Mouse (Mus musculus) cerebral cortex, adult 2 months (tissue): Measurements from ENCODE around the gene Stk32b.

Experiments used
- WGBS: fragments of 180-500 bp; shearing (Covaris S2); methylation state at CpG from one replicate; pipeline ENCODE4 v1.1.7; 2018; 5-methylcytosine and 5-hydroxymethylcytosine counted together

Gene Stk32b

DNA sequence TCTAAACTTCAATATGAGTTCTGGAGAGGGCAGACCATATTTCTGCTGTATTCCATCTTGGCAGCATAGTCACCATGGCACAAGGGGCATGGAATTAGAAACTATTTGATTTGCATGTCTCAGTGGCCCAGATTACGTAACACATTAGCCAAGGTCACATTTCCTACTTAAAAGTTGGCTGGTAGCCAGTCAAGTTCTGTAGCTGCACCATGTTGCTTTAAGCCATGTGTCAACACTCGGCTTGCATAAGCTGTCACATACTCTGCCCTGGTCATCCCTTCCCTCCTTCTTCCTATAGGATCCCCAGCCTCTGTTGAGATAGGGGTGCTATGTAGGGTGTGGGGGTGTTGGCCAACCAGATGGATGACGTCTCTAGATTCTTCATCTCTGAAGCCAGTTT lies 196.5 kb downstream of the Stk32b start:
- WGBS = 88% methylated on average over 3 of the region's 3 CpGs

DNA sequence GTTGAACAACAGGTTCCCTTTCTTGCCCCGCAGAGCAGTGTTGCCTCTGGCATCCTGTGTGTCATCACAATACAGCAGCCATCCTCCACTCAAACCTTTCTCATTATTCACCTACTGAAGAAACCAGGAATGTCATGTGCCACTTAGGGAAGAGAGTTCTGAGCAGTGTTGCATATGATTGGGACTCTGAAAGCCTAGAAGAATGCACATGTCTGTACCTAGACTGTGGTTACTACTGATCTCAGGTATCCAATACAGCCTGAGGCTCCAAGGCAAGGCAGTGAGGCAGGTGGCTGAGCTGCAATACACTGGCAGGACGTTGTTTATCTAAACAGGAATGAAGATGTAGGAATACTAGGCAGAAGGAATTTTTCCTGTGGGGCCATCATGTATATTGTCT lies 204.5 kb downstream of the Stk32b start:
- 70% methylated on average over 2 of the region's 2 CpGs for WGBS

DNA sequence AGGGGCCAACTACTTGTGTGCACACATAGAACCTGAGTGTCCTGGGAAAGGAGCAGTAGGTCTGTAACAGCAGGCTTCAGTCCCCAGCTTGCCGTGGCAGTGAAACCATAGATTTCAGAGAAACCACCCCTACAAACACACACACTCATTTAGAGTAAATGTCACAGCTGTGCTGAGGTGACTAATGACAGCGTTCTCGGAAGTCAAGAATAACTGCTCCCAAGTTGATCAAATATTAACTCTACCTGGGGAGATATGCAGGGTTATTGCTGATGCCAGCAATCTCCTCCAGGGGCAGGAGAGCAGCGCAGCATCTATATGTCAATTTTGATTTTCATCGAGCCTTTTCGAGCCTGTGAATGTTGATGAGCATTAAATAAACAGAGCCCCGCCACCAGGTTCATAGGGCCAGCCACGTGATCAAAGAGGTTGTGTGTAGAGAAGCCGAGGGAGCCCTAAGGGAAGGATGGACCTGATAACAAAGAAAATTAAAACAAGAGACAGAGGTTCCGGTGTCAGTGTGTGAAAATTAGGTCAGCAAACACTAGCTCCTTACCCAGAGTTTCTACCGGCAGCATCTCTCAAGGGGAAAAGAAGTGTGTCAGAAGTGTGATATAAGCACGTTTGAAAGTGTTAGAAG lies 210.0 kb downstream of the Stk32b start:
- WGBS = 72% methylated on average over 12 of the region's 12 CpGs

DNA sequence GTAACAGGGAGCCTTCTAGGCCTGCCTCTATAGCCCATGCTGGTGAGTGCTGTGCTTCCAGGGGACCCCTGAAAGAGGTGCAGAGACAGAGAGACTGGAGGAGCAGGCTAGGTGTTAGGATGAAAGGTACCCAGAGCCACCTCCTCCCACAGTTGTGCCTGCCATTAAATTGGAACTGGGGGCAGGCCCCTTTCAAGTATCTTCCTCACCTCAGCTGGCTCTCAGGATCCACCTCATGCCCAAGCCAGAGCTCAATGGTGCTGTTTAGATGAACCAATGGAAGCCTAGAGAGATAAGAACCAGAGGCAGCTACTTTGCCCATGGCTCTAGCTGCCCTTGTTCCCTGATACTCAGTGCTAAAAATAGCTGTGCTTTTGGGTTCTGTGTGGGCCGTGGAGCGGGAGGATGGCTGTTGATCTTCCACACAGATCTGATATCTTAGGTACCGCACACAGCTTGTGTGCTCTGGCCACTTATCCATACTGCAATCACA lies 221.9 kb downstream of the Stk32b start:
- WGBS = 86% methylated on average over 3 of the region's 3 CpGs

DNA sequence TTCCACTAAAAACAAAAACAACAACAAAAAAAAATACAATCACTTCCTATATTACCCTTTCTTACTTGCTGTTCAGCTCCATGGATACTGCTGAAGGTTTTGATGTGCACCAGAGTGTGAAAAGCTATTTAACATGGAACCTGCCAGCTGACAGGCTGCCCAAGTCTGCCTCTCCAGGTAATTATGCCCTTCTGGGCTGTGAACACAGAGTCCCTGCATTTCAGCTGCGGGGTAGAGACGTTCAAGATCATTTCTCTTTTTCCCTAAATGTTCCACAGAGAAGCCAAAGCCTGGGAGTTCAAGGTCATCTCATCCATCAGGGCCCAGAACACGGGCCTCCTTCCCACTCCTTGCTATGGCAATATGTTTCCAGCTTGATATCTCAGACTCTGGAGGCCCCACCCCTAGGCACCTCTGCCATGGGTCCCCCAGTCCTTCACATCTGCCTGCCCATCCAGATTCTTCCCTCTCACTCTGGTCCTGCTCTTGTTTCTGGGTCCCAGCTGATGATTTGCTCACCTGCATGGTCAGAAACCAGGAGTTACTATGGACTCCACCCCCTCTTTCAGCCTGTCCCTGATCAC lies 244.9 kb downstream of the Stk32b start:
- WGBS = 63% methylated on average over 3 of the region's 3 CpGs

DNA sequence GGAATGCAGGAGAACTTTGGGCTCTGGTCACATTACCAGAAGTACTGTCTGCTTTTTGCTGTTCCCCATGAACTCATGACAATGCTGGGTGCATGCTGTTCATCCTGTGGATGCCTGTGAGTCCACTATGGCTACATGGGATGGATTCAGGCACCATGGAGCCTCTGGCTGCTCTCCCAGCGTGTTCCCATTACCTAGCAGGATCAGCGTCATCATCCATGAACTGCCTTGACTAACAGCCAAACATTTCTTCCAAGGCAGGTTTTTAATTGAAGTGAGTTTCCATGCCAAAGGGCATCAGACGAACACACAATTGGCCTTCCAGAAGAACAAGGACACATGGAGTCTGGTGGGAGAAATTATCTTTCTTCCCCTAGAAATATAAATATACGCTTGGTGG lies 245.4 kb downstream of the Stk32b start:
- WGBS = 72% methylated on average over 4 of the region's 4 CpGs

DNA sequence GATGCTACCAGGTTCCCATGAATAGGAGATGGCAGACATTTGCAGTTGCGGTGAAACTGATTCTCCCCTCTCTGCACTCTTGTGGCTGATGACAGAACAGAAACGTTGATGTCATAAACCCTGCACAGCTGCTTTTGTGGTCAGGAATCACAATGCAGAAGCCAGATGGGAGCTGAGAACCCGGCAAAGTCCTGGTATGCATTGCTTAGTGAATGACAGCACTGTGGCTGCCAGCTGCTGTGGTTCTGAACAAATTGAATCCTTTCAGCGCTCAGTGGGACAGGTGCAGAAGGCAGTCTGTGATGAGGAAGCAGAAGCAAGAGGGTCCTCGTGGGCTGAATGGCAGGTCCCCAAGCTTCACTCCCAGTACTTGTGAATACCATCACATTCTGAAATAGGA lies 247.9 kb downstream of the Stk32b start:
- WGBS = 69% methylated on average over 5 of the region's 5 CpGs

DNA sequence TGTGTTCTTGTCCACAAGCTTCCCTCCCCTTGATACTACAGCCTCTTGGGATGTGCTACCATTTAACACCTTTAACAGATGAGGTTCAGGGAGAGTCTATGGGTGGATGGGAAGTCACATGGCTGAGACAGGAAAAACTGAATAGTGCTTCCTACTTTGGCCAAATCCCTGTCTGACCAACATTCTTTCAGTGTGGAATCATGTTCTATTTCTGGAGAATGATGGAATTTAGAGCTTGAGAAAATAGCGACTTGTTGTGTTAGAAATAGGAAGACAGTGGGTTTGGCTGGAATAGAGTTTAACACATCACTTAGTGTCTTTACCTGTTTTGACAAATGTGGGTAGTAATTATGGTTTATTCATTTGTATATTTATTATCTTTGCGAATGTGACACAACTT lies 249.3 kb downstream of the Stk32b start:
- WGBS = 78% methylated on average over 2 of the region's 2 CpGs

DNA sequence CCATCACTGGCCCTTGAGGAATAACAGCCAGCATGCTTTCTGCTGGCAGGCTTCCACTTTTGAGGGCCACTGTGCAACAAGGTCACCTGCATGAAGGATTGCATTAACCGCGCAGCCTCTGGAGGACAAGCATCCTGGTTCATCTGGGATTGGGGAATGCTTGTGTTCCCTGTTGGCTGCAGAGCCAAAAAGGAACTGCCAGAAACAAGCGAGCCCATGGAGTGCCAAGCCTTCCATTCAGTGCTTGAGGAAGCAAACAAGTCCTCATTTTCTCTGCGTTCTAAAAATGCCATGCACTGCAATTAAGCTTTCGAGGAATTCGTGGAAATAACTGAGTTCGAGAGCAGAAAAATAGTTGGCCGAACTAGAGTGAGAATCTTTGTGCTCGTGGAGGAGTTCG lies 251.5 kb downstream of the Stk32b start:
- 31% methylated on average over 10 of the region's 10 CpGs for WGBS

DNA sequence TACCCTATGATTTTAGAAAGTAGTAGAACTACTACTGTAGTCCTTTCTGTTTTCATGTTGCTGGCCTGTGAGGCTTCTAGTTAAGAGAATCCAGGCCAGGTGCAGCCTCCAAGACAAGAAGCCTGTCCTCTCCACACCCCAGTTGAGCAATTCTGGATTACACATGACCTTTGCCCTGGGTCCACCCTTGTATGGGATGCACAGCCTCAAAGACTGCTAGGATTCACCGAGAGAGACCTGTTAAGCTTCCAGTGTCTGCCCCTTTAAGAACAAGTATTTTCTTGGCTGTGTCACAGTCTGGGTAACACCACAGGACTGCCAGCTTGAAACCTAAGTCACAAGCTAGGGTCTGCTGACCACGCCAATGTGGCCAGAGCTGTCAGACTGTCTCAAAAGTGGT lies 258.7 kb downstream of the Stk32b start:
- WGBS = 64% methylated on average over 2 of the region's 2 CpGs

DNA sequence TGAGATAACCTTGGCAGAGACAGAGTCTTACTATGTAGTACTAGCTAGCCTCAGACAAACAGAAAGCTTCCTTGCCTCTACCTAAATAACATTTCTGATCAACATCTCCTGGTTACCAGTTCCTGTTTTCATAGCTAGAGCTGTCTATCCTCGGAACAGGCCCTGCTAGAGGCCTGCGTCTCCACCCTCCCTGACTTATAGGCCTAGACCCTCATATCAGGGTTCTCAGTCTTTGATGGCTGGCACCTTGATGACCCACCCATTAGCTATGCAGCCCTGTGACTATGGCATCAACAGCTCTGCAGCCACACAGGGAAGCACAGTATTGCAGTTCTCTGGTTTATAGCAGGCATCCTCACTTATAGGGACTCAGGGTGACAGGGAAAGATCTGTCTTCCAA lies 259.1 kb downstream of the Stk32b start:
- 93% methylated on average over 2 of the region's 2 CpGs for WGBS

DNA sequence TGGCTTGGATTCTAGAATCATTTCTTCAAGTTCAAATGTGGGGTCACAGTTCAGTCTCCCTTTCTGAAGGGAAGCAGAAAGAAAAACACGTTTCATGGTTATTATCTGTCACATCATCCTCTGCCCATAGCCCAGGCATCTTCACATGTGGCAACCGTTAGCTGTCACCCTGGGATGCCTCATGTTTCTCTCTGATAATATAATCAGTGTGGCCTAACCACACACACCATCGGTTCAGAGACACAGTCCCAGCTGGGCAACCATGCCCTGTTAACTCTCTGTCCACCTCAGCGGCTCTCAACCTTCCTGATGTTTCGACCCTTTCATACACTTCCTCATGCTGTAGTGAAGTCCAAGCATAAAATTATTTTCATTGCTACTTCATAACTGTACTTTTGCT lies 259.8 kb downstream of the Stk32b start:
- WGBS = 81% methylated on average over 5 of the region's 5 CpGs

DNA sequence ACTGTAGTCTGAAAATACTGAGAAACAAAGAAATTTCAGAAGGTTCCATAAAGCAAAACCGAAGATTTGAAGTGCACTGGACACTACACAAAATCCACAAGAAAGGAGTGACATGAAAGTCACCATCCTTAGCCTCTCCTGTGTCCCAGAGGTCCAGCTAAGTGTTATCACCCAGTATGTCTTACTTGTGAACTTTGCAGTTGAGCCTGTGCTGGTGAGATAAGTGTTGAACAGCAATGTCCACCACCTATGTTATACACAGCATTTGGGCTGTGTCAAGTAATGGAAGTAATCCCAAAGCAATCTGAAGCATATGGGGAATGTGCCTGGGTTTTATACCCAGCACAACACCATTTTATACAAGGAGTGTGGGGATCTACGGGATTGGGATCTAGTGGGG lies 260.4 kb downstream of the Stk32b start:
- WGBS = 76% methylated on average over 2 of the region's 2 CpGs

DNA sequence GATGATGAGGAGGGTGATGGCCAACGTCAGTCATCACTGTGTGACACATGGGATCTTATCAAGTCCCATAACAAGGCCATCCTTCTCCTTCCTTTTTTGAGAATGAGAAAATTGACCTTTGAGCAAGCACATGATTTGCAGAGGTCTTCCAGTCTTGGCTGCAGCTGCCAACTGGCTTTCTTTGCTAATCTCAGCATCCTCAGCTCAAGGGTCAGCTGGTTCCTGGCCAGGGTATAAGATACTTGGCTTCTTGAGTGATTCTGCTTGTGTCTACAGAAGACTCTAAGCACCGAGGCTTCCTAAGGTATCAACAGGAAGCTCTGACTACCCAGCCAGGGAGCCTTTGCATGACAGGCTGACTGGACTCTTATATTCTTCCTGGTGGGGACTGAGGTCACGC lies 269.4 kb downstream of the Stk32b start:
- 92% methylated on average over 3 of the region's 3 CpGs for WGBS

DNA sequence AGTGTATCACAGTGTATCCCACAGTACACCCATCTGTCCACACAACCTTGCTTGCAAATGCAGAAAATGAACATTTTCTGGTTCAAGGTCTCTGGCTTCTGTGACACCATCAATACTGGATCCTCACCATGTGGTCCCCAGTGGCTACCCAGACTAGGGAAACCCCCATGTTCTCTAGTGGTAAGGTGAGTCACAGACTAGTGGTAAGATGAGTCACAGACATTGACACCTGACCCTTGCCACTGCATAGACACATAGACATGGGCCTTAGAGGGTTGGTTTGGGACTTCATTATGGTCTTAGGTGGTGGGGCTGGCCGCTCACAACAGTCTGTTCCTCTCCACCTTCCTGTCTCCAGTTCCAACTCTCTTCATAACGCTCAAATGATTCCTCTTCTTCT lies 274.2 kb downstream of the Stk32b start:
- 88% methylated on average over 2 of the region's 2 CpGs for WGBS

DNA sequence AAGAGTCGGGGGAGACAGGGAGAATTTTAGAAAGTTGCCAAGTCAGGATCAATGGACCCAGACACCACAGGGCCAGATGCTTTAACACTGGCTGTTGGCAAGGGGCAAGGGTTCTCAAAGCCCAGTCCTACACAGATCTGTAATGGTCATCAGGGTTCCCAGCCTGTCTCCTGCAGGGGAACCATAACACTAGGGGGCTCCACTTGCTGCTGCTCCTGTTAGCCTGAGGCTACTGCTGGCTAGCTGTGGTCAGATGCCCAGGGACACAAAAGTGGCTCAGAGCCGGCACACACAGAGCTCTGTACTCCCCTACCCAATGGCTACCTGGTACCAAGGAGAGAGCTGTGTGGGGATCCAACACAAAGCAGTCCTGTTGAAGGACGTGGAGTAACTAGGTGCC lies 281.6 kb downstream of the Stk32b start:
- 79% methylated on average over 3 of the region's 3 CpGs for WGBS

DNA sequence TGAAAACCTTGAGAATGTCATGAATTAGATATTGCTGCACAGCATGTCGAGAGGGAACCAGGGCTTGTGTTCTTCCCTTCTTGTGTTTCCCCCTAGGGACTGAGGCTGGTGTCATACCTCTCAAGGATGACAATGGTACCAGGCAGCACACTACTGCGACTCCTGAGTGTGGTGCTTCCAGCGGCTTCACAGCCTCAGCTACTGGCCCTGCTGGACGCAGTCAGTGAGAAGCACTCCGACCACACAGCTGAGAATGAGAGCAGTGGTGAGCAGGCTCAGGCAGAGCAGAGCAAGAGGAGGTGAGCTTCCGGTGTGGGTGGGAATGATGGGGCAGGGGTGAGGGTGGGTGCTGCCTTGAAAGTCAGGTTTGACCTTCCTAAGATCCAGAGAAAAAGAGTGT lies 297.9 kb downstream of the Stk32b start:
- 87% methylated on average over 6 of the region's 6 CpGs for WGBS
